Mouse (Mus musculus): ENCODE results near the gene Ccdc173. TPM values are rescaled to one million over a fixed set of nuclear protein-coding genes. Genes with fewer than 3 reads are reported as not detected.

Gene Ccdc173
- polyA plus RNA-seq, 1 experiment from 2014 or later: 2.0 TPM

GRCm38 (mm10) chr2:69790722-69791121 lies 1.3 kb upstream of the Ccdc173 start:
- no peak overlapping the region for H3K9ac ChIP-seq
- peaks cover 29% of the 10 kb centered on the region for H3K36me3 ChIP-seq (ENCODE audit: insufficient read depth)
- no peaks in the 10 kb centered on the region for H3K9me3 ChIP-seq (ENCODE audit: low read depth, low read length)
- WGBS: 68% methylated on average over 4 of the region's 4 CpGs
- peak overlapping the region; percentile 89 for H3K4me2 ChIP-seq
- no peaks in the 10 kb centered on the region for H3K4me1 ChIP-seq (ENCODE audit: insufficient read depth)
- DNase-seq (no peak), ATAC-seq (ENCODE audit: insufficient read depth) (no peak)
- no peak for TF ChIP-seq CTCF (IDR thresholded peaks at IDR 0.05; ENCODE audit: low read depth)
- peak overlapping the region; percentile 67 for H3K4me3 ChIP-seq (ENCODE audit: low read depth, low read length)
- no peak overlapping the region for H3K27ac ChIP-seq (ENCODE audit: low read depth)
- H3K27me3 ChIP-seq (ENCODE audit: insufficient read depth, low read length): no peaks in the 10 kb centered on the region

GRCm38 (mm10) chr2:69790285-69790684 lies 910 bp upstream of the Ccdc173 start:
- Histone ChIP-seq H3K4me3 (ENCODE audit: low read depth, low read length) (peak overlapping the region; percentile 67), H3K36me3 (ENCODE audit: insufficient read depth) (peaks cover 25% of the 10 kb centered on the region), H3K27me3 (ENCODE audit: insufficient read depth, low read length) (no peaks in the 10 kb centered on the region), H3K27ac (ENCODE audit: low read depth) (peak overlapping the region; percentile 80; the same call in 1 of the 2 replicates), H3K4me1 (ENCODE audit: insufficient read depth) (no peaks in the 10 kb centered on the region), H3K9me3 (ENCODE audit: low read depth, low read length) (no peaks in the 10 kb centered on the region), H3K9ac (peak overlapping the region; percentile 67), H3K4me2 (peak overlapping the region; percentile 89)
- peak; percentile 89 for TF ChIP-seq CTCF (IDR thresholded peaks at IDR 0.05; ENCODE audit: low read depth)
- DNase-seq: peak; percentile 94
- WGBS: 2% methylated on average over 10 of the region's 10 CpGs
- peak; percentile 56 for ATAC-seq (ENCODE audit: insufficient read depth)

GRCm38 (mm10) chr2:69788974-69789373 lies 401 bp downstream of the Ccdc173 start:
- Histone ChIP-seq H3K4me3 (ENCODE audit: low read depth, low read length) (peak overlapping the region; percentile 67), H3K4me1 (ENCODE audit: insufficient read depth) (no peaks in the 10 kb centered on the region), H3K9me3 (ENCODE audit: low read depth, low read length) (no peaks in the 10 kb centered on the region), H3K27me3 (ENCODE audit: insufficient read depth, low read length) (no peaks in the 10 kb centered on the region), H3K27ac (ENCODE audit: low read depth) (peak overlapping the region; percentile 75; the same call in 1 of the 2 replicates), H3K4me2 (peak overlapping the region; percentile 89), H3K9ac (peak overlapping the region; percentile 67), H3K36me3 (ENCODE audit: insufficient read depth) (peaks cover 15% of the 10 kb centered on the region)
- no peak for TF ChIP-seq CTCF (IDR thresholded peaks at IDR 0.05; ENCODE audit: low read depth)
- DNase-seq (peak; percentile 23), ATAC-seq (ENCODE audit: insufficient read depth) (peak; percentile 40)
- WGBS: 17% methylated on average over 9 of the region's 9 CpGs

- DNase-seq (peak; percentile 19), ATAC-seq (ENCODE audit: insufficient read depth) (no peak)
- TF ChIP-seq CTCF (IDR thresholded peaks at IDR 0.05; ENCODE audit: low read depth): peak; percentile 26; the same call in 1 of the 2 replicates
- Histone ChIP-seq H3K4me2 (no peak overlapping the region), H3K9me3 (ENCODE audit: low read depth, low read length) (no peaks in the 10 kb centered on the region), H3K27ac (ENCODE audit: low read depth) (no peak overlapping the region), H3K9ac (no peak overlapping the region), H3K4me3 (ENCODE audit: low read depth, low read length) (no peak overlapping the region), H3K36me3 (ENCODE audit: insufficient read depth) (no peaks in the 10 kb centered on the region), H3K27me3 (ENCODE audit: insufficient read depth, low read length) (no peaks in the 10 kb centered on the region), H3K4me1 (ENCODE audit: insufficient read depth) (no peaks in the 10 kb centered on the region)
- WGBS: 46% methylated on average over 5 of the region's 5 CpGs
Observed at GRCm38 (mm10) chr2:69778836-69779177, 10.6 kb downstream of the Ccdc173 start.

GRCm38 (mm10) chr2:69777985-69778835 lies 11.2 kb downstream of the Ccdc173 start:
- Histone ChIP-seq H3K9ac (no peak overlapping the region), H3K4me1 (ENCODE audit: insufficient read depth) (no peaks in the 10 kb centered on the region), H3K9me3 (ENCODE audit: low read depth, low read length) (no peaks in the 10 kb centered on the region), H3K36me3 (ENCODE audit: insufficient read depth) (no peaks in the 10 kb centered on the region), H3K4me2 (no peak overlapping the region), H3K4me3 (ENCODE audit: low read depth, low read length) (no peak overlapping the region), H3K27me3 (ENCODE audit: insufficient read depth, low read length) (no peaks in the 10 kb centered on the region), H3K27ac (ENCODE audit: low read depth) (no peak overlapping the region)
- DNase-seq: no peak
- ATAC-seq (ENCODE audit: insufficient read depth): no peak
- TF ChIP-seq CTCF (IDR thresholded peaks at IDR 0.05; ENCODE audit: low read depth): no peak
- WGBS: 64% methylated on average over 7 of the region's 7 CpGs

- Histone ChIP-seq H3K4me2 (no peak overlapping the region), H3K27me3 (ENCODE audit: insufficient read depth, low read length) (no peaks in the 10 kb centered on the region), H3K27ac (ENCODE audit: low read depth) (no peak overlapping the region), H3K4me3 (ENCODE audit: low read depth, low read length) (no peak overlapping the region), H3K9ac (no peak overlapping the region), H3K36me3 (ENCODE audit: insufficient read depth) (no peaks in the 10 kb centered on the region), H3K9me3 (ENCODE audit: low read depth, low read length) (no peaks in the 10 kb centered on the region), H3K4me1 (ENCODE audit: insufficient read depth) (no peaks in the 10 kb centered on the region)
- WGBS: 94% methylated on average over 3 of the region's 3 CpGs
- DNase-seq (no peak), ATAC-seq (ENCODE audit: insufficient read depth) (no peak)
- no peak for TF ChIP-seq CTCF (IDR thresholded peaks at IDR 0.05; ENCODE audit: low read depth)
Observed at GRCm38 (mm10) chr2:69773331-69773730, 16.0 kb downstream of the Ccdc173 start.

- Histone ChIP-seq H3K4me3 (ENCODE audit: low read depth, low read length) (no peak overlapping the region), H3K27me3 (ENCODE audit: insufficient read depth, low read length) (no peaks in the 10 kb centered on the region), H3K4me1 (ENCODE audit: insufficient read depth) (no peaks in the 10 kb centered on the region), H3K9ac (no peak overlapping the region), H3K27ac (ENCODE audit: low read depth) (no peak overlapping the region), H3K36me3 (ENCODE audit: insufficient read depth) (no peaks in the 10 kb centered on the region), H3K4me2 (no peak overlapping the region), H3K9me3 (ENCODE audit: low read depth, low read length) (no peaks in the 10 kb centered on the region)
- ATAC-seq (ENCODE audit: insufficient read depth) (no peak), DNase-seq (no peak)
- TF ChIP-seq CTCF (IDR thresholded peaks at IDR 0.05; ENCODE audit: low read depth): no peak
- 81% methylated on average over 1 of the region's 1 CpGs for WGBS
Observed at GRCm38 (mm10) chr2:69764716-69765115, 24.7 kb downstream of the Ccdc173 start.

All from lung, embryonic 14.5 days (tissue).